Mouse (Mus musculus) MEL (cell line): ENCODE measurements around the gene Shank3. TPM values are rescaled to one million over a fixed set of nuclear protein-coding genes. Genes with fewer than 3 reads are reported as not detected.

ENCODE experiments used
- DNase-seq: peaks from one replicate; pipeline ENCODE4 v3.0.0; 2011; ENCODE audit warnings: low read depth, low spot score
- H3K27ac ChIP-seq: 2 replicates; pipeline ENCODE4 v1.5.1; 2012; ENCODE audit warnings: low read depth, mild to moderate bottlenecking, control low read depth, low read length, moderate library complexity; ENCODE audit not compliant: control insufficient read depth
- H3K27me3 ChIP-seq, 2 experiments: fragments of 150-350 bp in 1 of 2; sonication (generic) in 1 of 2; 2 replicates each; pipeline ENCODE4 v1.6.1; 2012; ENCODE audit warnings: low read length in 2 of 2, mild to moderate bottlenecking in 2 of 2, improper control_type of control experiment in 1 of 2, moderate library complexity in 1 of 2; ENCODE audit not compliant: insufficient read depth in 2 of 2, control insufficient read depth in 1 of 2
- H3K36me3 ChIP-seq, 2 experiments: 2 replicates each; pipeline ENCODE4 v1.6.1; 2012 to 2014; ENCODE audit warnings: low read length in 2 of 2, improper control_type of control experiment in 1 of 2, inconsistent platforms in 1 of 2, mild to moderate bottlenecking in 1 of 2; ENCODE audit not compliant: insufficient read depth in 2 of 2, control insufficient read depth in 1 of 2
- H3K4me1 ChIP-seq, 2 experiments: fragments of 150-350 bp in 1 of 2; sonication (generic) in 1 of 2; 2 replicates each; pipeline ENCODE4 v1.6.1; 2012; ENCODE audit warnings: low read length in 2 of 2, improper control_type of control experiment in 1 of 2, mild to moderate bottlenecking in 1 of 2; ENCODE audit not compliant: insufficient read depth in 2 of 2, control insufficient read depth in 1 of 2
- H3K4me3 ChIP-seq, 2 experiments: fragments of 150-350 bp in 1 of 2; sonication (generic) in 1 of 2; 2 replicates each; pipeline ENCODE4 v1.5.1; 2012; ENCODE audit warnings: low read depth in 2 of 2, low read length in 2 of 2, mild to moderate bottlenecking in 2 of 2, moderate library complexity in 2 of 2, control low read depth in 1 of 2, improper control_type of control experiment in 1 of 2; ENCODE audit not compliant: control insufficient read depth in 1 of 2, insufficient read depth in 1 of 2
- H3K79me2 ChIP-seq: 2 replicates; pipeline ENCODE4 v1.6.1; 2012; ENCODE audit warnings: mild to moderate bottlenecking, low read length, moderate library complexity; ENCODE audit not compliant: control insufficient read depth, poor library complexity, insufficient read depth
- H3K9ac ChIP-seq: 2 replicates; pipeline ENCODE4 v1.6.1; 2012; ENCODE audit warnings: low read depth, mild to moderate bottlenecking, control low read depth, low read length, moderate library complexity; ENCODE audit not compliant: control insufficient read depth, poor library complexity, severe bottlenecking
- H3K9me3 ChIP-seq: fragments of 150-350 bp; sonication (generic); replicated peaks from 2 replicates; pipeline ENCODE4 v1.6.1; 2012; ENCODE audit warnings: mild to moderate bottlenecking, low read length, improper control_type of control experiment, moderate library complexity; ENCODE audit not compliant: insufficient read depth
- BHLHE40 ChIP-seq: IDR thresholded peaks from 2 replicates; pipeline ENCODE4 v1.6.1; 2012; ENCODE audit warnings: low read depth, mild to moderate bottlenecking, inconsistent platforms, low read length, improper control_type of control experiment, borderline replicate concordance
- CHD1 ChIP-seq: IDR thresholded peaks from 2 replicates; pipeline ENCODE4 v1.6.1; 2012; ENCODE audit warnings: low read depth, mild to moderate bottlenecking, inconsistent platforms, low read length, improper control_type of control experiment
- CTCF ChIP-seq, 3 experiments: IDR thresholded peaks in 2 of 3; conservative IDR thresholded peaks in 1 of 3; 2 replicates each; pipeline ENCODE4 v1.5.1; 2011 to 2012; ENCODE audit warnings: low read length in 3 of 3, low read depth in 2 of 3, mild to moderate bottlenecking in 2 of 3, improper control_type of control experiment in 1 of 3, inconsistent platforms in 1 of 3, mixed read lengths in 1 of 3, moderate library complexity in 1 of 3; ENCODE audit not compliant: control insufficient read depth in 1 of 3, insufficient read depth in 1 of 3, poor library complexity in 1 of 3, severe bottlenecking in 1 of 3
- E2F4 ChIP-seq: IDR thresholded peaks from 2 replicates; pipeline ENCODE4 v1.6.1; 2011; ENCODE audit warnings: low read depth, low read length, improper control_type of control experiment, borderline replicate concordance
- ELF1 ChIP-seq: IDR thresholded peaks from 2 replicates; pipeline ENCODE4 v1.6.1; 2014; ENCODE audit warnings: low read depth, mild to moderate bottlenecking, inconsistent platforms, low read length, improper control_type of control experiment, moderate library complexity
- EP300 ChIP-seq, 2 experiments: IDR thresholded peaks; 2 replicates each; pipeline ENCODE4 v1.6.1; 2011; ENCODE audit warnings: improper control_type of control experiment in 2 of 2, low read length in 2 of 2, low read depth in 1 of 2, mild to moderate bottlenecking in 1 of 2
- ETS1 ChIP-seq: IDR thresholded peaks from 2 replicates; pipeline ENCODE4 v1.6.1; 2012; ENCODE audit warnings: low read depth, mild to moderate bottlenecking, inconsistent platforms, low read length, improper control_type of control experiment, moderate library complexity
- GABPA ChIP-seq: IDR thresholded peaks from 2 replicates; pipeline ENCODE4 v1.6.1; 2012; ENCODE audit warnings: low read depth, mild to moderate bottlenecking, inconsistent platforms, low read length, improper control_type of control experiment, moderate library complexity
- GATA1 ChIP-seq: IDR thresholded peaks from 2 replicates; pipeline ENCODE4 v1.6.1; 2011; ENCODE audit warnings: low read depth, low read length, improper control_type of control experiment
- HCFC1 ChIP-seq: IDR thresholded peaks from 2 replicates; pipeline ENCODE4 v1.6.1; 2012; ENCODE audit warnings: low read depth, mild to moderate bottlenecking, inconsistent platforms, low read length, improper control_type of control experiment, moderate library complexity
- MAFK ChIP-seq: IDR thresholded peaks from 2 replicates; pipeline ENCODE4 v1.6.1; 2011; ENCODE audit warnings: low read depth, mild to moderate bottlenecking, low read length, improper control_type of control experiment, borderline replicate concordance
- MAZ ChIP-seq: IDR thresholded peaks from 2 replicates; pipeline ENCODE4 v1.6.1; 2012; ENCODE audit warnings: low read depth, mild to moderate bottlenecking, inconsistent platforms, low read length, improper control_type of control experiment
- MEF2A ChIP-seq: IDR thresholded peaks from 2 replicates; pipeline ENCODE4 v1.6.1; 2014; ENCODE audit warnings: low read depth, mild to moderate bottlenecking, inconsistent platforms, low read length, improper control_type of control experiment; ENCODE audit not compliant: poor library complexity, insufficient replicate concordance, severe bottlenecking; ENCODE audit errors: extremely low read depth
- MXI1 ChIP-seq: IDR thresholded peaks from 2 replicates; pipeline ENCODE4 v1.6.1; 2011; ENCODE audit warnings: mild to moderate bottlenecking, low read depth, low read length, improper control_type of control experiment
- MYB ChIP-seq: IDR thresholded peaks from 2 replicates; pipeline ENCODE4 v1.6.1; 2011; ENCODE audit warnings: mild to moderate bottlenecking, low read depth, low read length, improper control_type of control experiment
- MYC ChIP-seq: IDR thresholded peaks from 2 replicates; pipeline ENCODE4 v1.6.1; 2011; ENCODE audit warnings: low read depth, mild to moderate bottlenecking, low read length, improper control_type of control experiment, moderate library complexity
- NRF1 ChIP-seq: IDR thresholded peaks from 2 replicates; pipeline ENCODE4 v1.6.1; 2014; ENCODE audit warnings: low read depth, mild to moderate bottlenecking, inconsistent platforms, low read length, improper control_type of control experiment, moderate library complexity; ENCODE audit not compliant: poor library complexity, insufficient read depth, severe bottlenecking
- POLR2A ChIP-seq, 2 experiments: IDR thresholded peaks; 2 replicates each; pipeline ENCODE4 v1.6.1; 2011 to 2012; ENCODE audit warnings: low read length in 2 of 2, mild to moderate bottlenecking in 2 of 2, control low read depth in 1 of 2, improper control_type of control experiment in 1 of 2, low read depth in 1 of 2, moderate library complexity in 1 of 2; ENCODE audit not compliant: control insufficient read depth in 1 of 2, insufficient read depth in 1 of 2, poor library complexity in 1 of 2
- POLR2AphosphoS2 ChIP-seq: IDR thresholded peaks from 2 replicates; pipeline ENCODE4 v1.6.1; 2011; ENCODE audit warnings: low read length, improper control_type of control experiment
- POLR2AphosphoS5 ChIP-seq: IDR thresholded peaks from 2 replicates; pipeline ENCODE4 v1.6.1; 2012; ENCODE audit warnings: low read depth, borderline replicate concordance, mild to moderate bottlenecking, inconsistent platforms, low read length, moderate library complexity, mixed read lengths
- SMC3 ChIP-seq: IDR thresholded peaks from 2 replicates; pipeline ENCODE4 v1.6.1; 2011; ENCODE audit warnings: low read depth, low read length, improper control_type of control experiment
- TAL1 ChIP-seq: IDR thresholded peaks from 2 replicates; pipeline ENCODE4 v1.6.1; 2012; ENCODE audit warnings: mild to moderate bottlenecking, inconsistent platforms, low read length, moderate library complexity, mixed read lengths
- TBP ChIP-seq: IDR thresholded peaks from 2 replicates; pipeline ENCODE4 v1.8.0; 2011; ENCODE audit warnings: low read depth, low read length, improper control_type of control experiment
- UBTF ChIP-seq: IDR thresholded peaks from 2 replicates; pipeline ENCODE4 v1.6.1; 2012; ENCODE audit warnings: low read depth, mild to moderate bottlenecking, inconsistent platforms, low read length, improper control_type of control experiment, moderate library complexity, borderline replicate concordance; ENCODE audit not compliant: insufficient read depth
- USF1 ChIP-seq: IDR thresholded peaks from 2 replicates; pipeline ENCODE4 v1.6.1; 2014; ENCODE audit warnings: low read depth, mild to moderate bottlenecking, inconsistent platforms, low read length, improper control_type of control experiment, moderate library complexity
- ZKSCAN1 ChIP-seq: IDR thresholded peaks from 2 replicates; pipeline ENCODE4 v1.6.1; 2012; ENCODE audit warnings: low read depth, mild to moderate bottlenecking, inconsistent platforms, low read length, improper control_type of control experiment, moderate library complexity
- ZNF384 ChIP-seq: IDR thresholded peaks from 2 replicates; pipeline ENCODE4 v1.6.1; 2012; ENCODE audit warnings: low read depth, mild to moderate bottlenecking, inconsistent platforms, low read length, improper control_type of control experiment
- polyA plus RNA-seq, 2 experiments: library from polyadenylated mRNA; stranded (reverse) in 1 of 2; unstranded in 1 of 2; fragments of >175 nt in 1 of 2; fragments of >200 nt in 1 of 2; gene quantifications; 2 replicates each; pipeline versions ENCODE4 v1.2.1 to v1.2.4; 2012; ENCODE audit warnings: low replicate concordance in 2 of 2, low read depth in 1 of 2; ENCODE audit not compliant: insufficient read length in 2 of 2, insufficient read depth in 1 of 2, missing spikeins in 1 of 2
- total RNA-seq: library from RNA; depleted of rRNA; stranded (reverse); fragments of 300-350 nt; gene quantifications from 2 replicates; pipeline ENCODE4 v1.2.3, GENCODE M21; 2012

The Shank3 gene
- total and polyA plus RNA-seq, 3 experiments = 14.2 to 20.3 TPM; not detected in 1

- peaks cover 0 to 9% of the 10 kb centered on the region in 2 experiments; a peak in 2 of 4 replicates for H3K4me1 ChIP-seq
- H3K9ac ChIP-seq = no peak overlapping the region
- H3K4me3 ChIP-seq = no peak overlapping the region
- no peak for DNase-seq
- no peaks in the 10 kb centered on the region; the same call in 1 of the 2 replicates for H3K79me2 ChIP-seq
- no peaks in the 10 kb centered on the region for H3K9me3 ChIP-seq
- H3K27ac ChIP-seq = no peak overlapping the region
- TF ChIP-seq GATA1 (no peak), TAL1 (no peak), ELF1 (no peak), EP300 (IDR thresholded peaks at IDR 0.05; ENCODE audit: low read depth in 1 of 2, low read length in 2 of 2) (no peak), UBTF (no peak), MXI1 (no peak), CHD1 (no peak), MAFK (no peak), TBP (no peak), POLR2A (IDR thresholded peaks at IDR 0.05; ENCODE audit: control insufficient read depth in 1 of 2, insufficient read depth in 1 of 2, low read depth in 1 of 2, low read length in 2 of 2, poor library complexity in 1 of 2) (no peak), ZKSCAN1 (no peak), MAZ (no peak), POLR2AphosphoS2 (no peak), MEF2A (no peak), CTCF (IDR thresholded peaks at IDR 0.05 in 2 of 3, conservative IDR thresholded peaks at IDR 0.05 in 1 of 3; ENCODE audit: control insufficient read depth in 1 of 3, insufficient read depth in 1 of 3, low read depth in 2 of 3, low read length in 3 of 3, poor library complexity in 1 of 3, severe bottlenecking in 1 of 3) (no peak)
- TF ChIP-seq, all 39 proteins: peak for 0
- H3K36me3 ChIP-seq = no peaks in the 10 kb centered on the region
- no peaks in the 10 kb centered on the region for H3K27me3 ChIP-seq
These were observed 25.5 kb upstream of the Shank3 start for GRCm38 (mm10) chr15:89473921-89474320.

DNA sequence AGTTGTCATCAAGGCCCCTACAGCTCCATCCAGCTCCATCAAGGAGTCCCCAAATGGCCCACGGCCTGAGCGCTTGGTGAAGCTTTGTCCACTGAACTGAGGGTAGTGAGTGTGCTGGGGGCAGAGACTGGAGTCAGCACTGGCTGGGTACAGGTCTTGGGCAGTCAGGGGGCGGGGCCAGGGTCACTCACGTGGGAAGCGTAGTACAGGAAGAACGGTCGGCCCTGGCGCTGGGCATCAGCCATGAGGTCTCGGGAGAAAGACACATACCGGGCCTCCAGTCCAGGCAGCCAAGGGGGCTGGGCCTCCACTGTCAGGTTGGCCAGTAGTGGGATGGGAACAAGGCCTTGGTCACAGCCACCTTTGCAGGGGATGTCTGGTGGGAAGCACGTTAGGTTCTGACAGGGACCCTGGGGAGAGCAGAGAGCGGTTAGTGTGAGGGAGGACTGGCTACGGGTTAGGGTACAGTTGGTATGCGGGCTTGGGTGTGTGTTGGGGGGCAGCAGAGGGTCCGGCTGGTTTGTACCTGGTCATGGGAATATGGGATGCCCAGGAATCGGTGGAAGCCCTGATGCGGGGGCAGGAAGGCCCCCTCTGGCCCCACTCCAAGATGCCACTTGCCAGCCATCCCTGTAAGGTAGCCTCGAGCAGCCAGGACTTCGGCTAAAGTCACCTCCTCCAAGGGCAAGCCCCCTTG, 24.7 kb upstream of the Shank3 start:
- Histone ChIP-seq H3K27me3 (no peaks in the 10 kb centered on the region), H3K79me2 (no peaks in the 10 kb centered on the region; the same call in 1 of the 2 replicates), H3K9ac (peak overlapping the region; percentile 81), H3K4me1 (peaks cover 0 to 9% of the 10 kb centered on the region in 2 experiments; a peak in 2 of 4 replicates), H3K4me3 (peak overlapping the region; percentile 76), H3K27ac (no peak overlapping the region), H3K36me3 (no peaks in the 10 kb centered on the region), H3K9me3 (no peaks in the 10 kb centered on the region)
- TF ChIP-seq UBTF = no peak
- no peak for TF ChIP-seq SMC3
- no peak for TF ChIP-seq ZKSCAN1
- TF ChIP-seq BHLHE40 = no peak
- no peak for TF ChIP-seq MAZ
- TF ChIP-seq HCFC1 = no peak
- TF ChIP-seq GATA1 = no peak
- no peak for TF ChIP-seq MYC
- no peak for TF ChIP-seq MYB
- TF ChIP-seq POLR2AphosphoS2 = no peak
- TF ChIP-seq EP300 (IDR thresholded peaks at IDR 0.05; ENCODE audit: low read depth in 1 of 2, low read length in 2 of 2) = no peak
- no peak for TF ChIP-seq POLR2AphosphoS5
- no peak for TF ChIP-seq GABPA
- TF ChIP-seq MXI1 = no peak
- TF ChIP-seq POLR2A (IDR thresholded peaks at IDR 0.05; ENCODE audit: control insufficient read depth in 1 of 2, insufficient read depth in 1 of 2, low read depth in 1 of 2, low read length in 2 of 2, poor library complexity in 1 of 2) = no peak
- no peak for TF ChIP-seq E2F4
- TF ChIP-seq NRF1 = no peak
- TF ChIP-seq ZNF384 = no peak
- TF ChIP-seq USF1 = no peak
- no peak for TF ChIP-seq ETS1
- DNase-seq = no peak
